Mouse (Mus musculus) neural tube, embryonic 15.5 days (tissue): ENCODE data around the gene Usp42. TPM values are rescaled to one million over a fixed set of nuclear protein-coding genes. Genes with fewer than 3 reads are reported as not detected.

Source experiments
- ATAC-seq: fragments of 200-750 bp; cut with Nextera tagmentation; 2 replicates; pipeline ENCODE4 v1.8.0; 2017; ENCODE audit warnings: mild to moderate bottlenecking, moderate TSS enrichment, moderate library complexity; ENCODE audit not compliant: low FRiP score
- H3K27ac ChIP-seq: fragments of 300-500 bp; sonication (generic); replicated peaks from 2 replicates; pipeline ENCODE4 v1.5.1; 2015; ENCODE audit warnings: mild to moderate bottlenecking, inconsistent platforms
- H3K27me3 ChIP-seq: fragments of 300-500 bp; sonication (generic); replicated peaks from 2 replicates; pipeline ENCODE4 v1.6.1; 2015; ENCODE audit warnings: inconsistent platforms
- H3K36me3 ChIP-seq: fragments of 300-500 bp; sonication (generic); 2 replicates; pipeline ENCODE4 v1.6.1; 2015; ENCODE audit warnings: inconsistent platforms
- H3K4me1 ChIP-seq: fragments of 300-500 bp; sonication (generic); 2 replicates; pipeline ENCODE4 v1.6.1; 2015; ENCODE audit warnings: inconsistent platforms
- H3K4me2 ChIP-seq: fragments of 300-500 bp; sonication (generic); 2 replicates; pipeline ENCODE4 v1.6.1; 2015; ENCODE audit warnings: inconsistent platforms, mild to moderate bottlenecking, moderate library complexity
- H3K4me3 ChIP-seq: fragments of 300-500 bp; sonication (generic); replicated peaks from 2 replicates; pipeline ENCODE4 v1.5.1; 2015; ENCODE audit warnings: mild to moderate bottlenecking, inconsistent platforms
- H3K9ac ChIP-seq: fragments of 300-500 bp; sonication (generic); replicated peaks from 2 replicates; pipeline ENCODE4 v1.6.1; 2015; ENCODE audit warnings: mild to moderate bottlenecking, inconsistent platforms
- H3K9me3 ChIP-seq: fragments of 300-500 bp; sonication (generic); replicated peaks from 2 replicates; pipeline ENCODE4 v1.6.1; 2016; ENCODE audit warnings: inconsistent platforms
- WGBS: fragments of 180-500 bp; shearing (Covaris S2); methylation state at CpG from one replicate; pipeline ENCODE4 v1.1.7; 2015; ENCODE audit warnings: mixed read lengths; 5-methylcytosine and 5-hydroxymethylcytosine counted together
- polyA plus RNA-seq: library from polyadenylated mRNA; unstranded; fragments of >200 nt; fragmentation: Nextera tagmentation; extraction: Ambion mirVana; gene quantifications from 2 replicates; pipeline ENCODE4 v1.2.1, GENCODE M21; 2015

The Usp42 gene
- polyA plus RNA-seq, 1 experiment from 2014 or later, result 25.1 TPM

GRCm38 (mm10) chr5:143668884-143669283, 63.2 kb downstream of the Usp42 start:
- Histone ChIP-seq H3K9me3 (no peaks in the 10 kb centered on the region), H3K4me3 (no peak overlapping the region), H3K9ac (no peak overlapping the region), H3K36me3 (no peaks in the 10 kb centered on the region), H3K4me2 (no peak overlapping the region), H3K4me1 (peaks cover 2% of the 10 kb centered on the region; the same call in 1 of the 2 replicates), H3K27me3 (no peaks in the 10 kb centered on the region), H3K27ac (peak overlapping the region; percentile 24; the same call in 1 of the 2 replicates)
- ATAC-seq, result no peak
- 51% methylated on average over 2 of the region's 2 CpGs for whole genome bisulfite sequencing

- Histone ChIP-seq H3K27me3 (no peaks in the 10 kb centered on the region), H3K36me3 (no peaks in the 10 kb centered on the region), H3K9me3 (no peaks in the 10 kb centered on the region), H3K4me2 (no peak overlapping the region), H3K4me3 (no peak overlapping the region), H3K4me1 (peaks cover 2% of the 10 kb centered on the region; the same call in 1 of the 2 replicates), H3K9ac (no peak overlapping the region), H3K27ac (no peak overlapping the region)
- WGBS, result 88% methylated on average over 1 of the region's 1 CpGs
- ATAC-seq, result no peak
These were observed 66.1 kb downstream of the Usp42 start for GRCm38 (mm10) chr5:143666015-143666414.

- H3K4me3 ChIP-seq, result no peak overlapping the region
- H3K9me3 ChIP-seq, result no peaks in the 10 kb centered on the region
- H3K4me2 ChIP-seq, result no peak overlapping the region
- peaks cover 2% of the 10 kb centered on the region; the same call in 1 of the 2 replicates for H3K4me1 ChIP-seq
- WGBS, result 80% methylated on average over 2 of the region's 2 CpGs
- no peak for ATAC-seq
- no peaks in the 10 kb centered on the region for H3K36me3 ChIP-seq
- H3K9ac ChIP-seq, result no peak overlapping the region
- no peak overlapping the region for H3K27ac ChIP-seq
- H3K27me3 ChIP-seq, result no peaks in the 10 kb centered on the region
These were observed 66.5 kb downstream of the Usp42 start for GRCm38 (mm10) chr5:143665561-143665960.

- no peaks in the 10 kb centered on the region for H3K36me3 ChIP-seq
- H3K27ac ChIP-seq, result no peak overlapping the region
- no peak overlapping the region for H3K9ac ChIP-seq
- H3K9me3 ChIP-seq, result no peaks in the 10 kb centered on the region
- H3K4me2 ChIP-seq, result no peak overlapping the region
- H3K4me3 ChIP-seq, result no peak overlapping the region
- H3K4me1 ChIP-seq, result no peaks in the 10 kb centered on the region
- no peaks in the 10 kb centered on the region for H3K27me3 ChIP-seq
- ATAC-seq, result no peak
- 91% methylated on average over 7 of the region's 7 CpGs for WGBS
These were observed 68.9 kb downstream of the Usp42 start for GRCm38 (mm10) chr5:143663074-143663687.

Other genes starting within 250 kb of the Usp42 start
- gene Rac1, start 204.2 kb downstream of the Usp42 start, polyA plus RNA-seq, result 385 and 423 TPM in 2 replicates
- 42.2 and 43.2 TPM in 2 replicates for gene Cyth3, start 109.8 kb downstream of the Usp42 start, polyA plus RNA-seq
- 48.2 and 50.7 TPM in 2 replicates for gene Eif2ak1, start 85.5 kb upstream of the Usp42 start, polyA plus RNA-seq
- 0.40 and 0.59 TPM in 2 replicates for gene Ankrd61, start 165.4 kb upstream of the Usp42 start, polyA plus RNA-seq
- 96.3 and 101 TPM in 2 replicates for gene Aimp2, start 177.6 kb upstream of the Usp42 start, polyA plus RNA-seq
- 29.8 and 30.9 TPM in 2 replicates for gene Pms2, start 177.7 kb upstream of the Usp42 start, polyA plus RNA-seq
- 3.1 and 3.3 TPM in 2 replicates for gene Gm42421, start 195.9 kb upstream of the Usp42 start, polyA plus RNA-seq
- gene Rsph10b, start 200.8 kb upstream of the Usp42 start, polyA plus RNA-seq, result 3.3 and 5.7 TPM in 2 replicates